Mouse (Mus musculus): ENCODE measurements around the gene Tnip2.

Tnip2 gene

GRCm38 (mm10) chr5:34466648-34467047 is 47.1 kb downstream of the Tnip2 start:
- in situ Hi-C loops (cut with MboI; ENCODE audit: low sequenced_read_pairs) = no loop called here

GRCm38 (mm10) chr5:34466079-34466478 is 47.7 kb downstream of the Tnip2 start:
- in situ Hi-C loops (cut with MboI; ENCODE audit: low sequenced_read_pairs) = no loop called here

- in situ Hi-C loops (cut with MboI; ENCODE audit: low sequenced_read_pairs) = no loop called here
Measured at GRCm38 (mm10) chr5:34461841-34462240, 52.0 kb downstream of the Tnip2 start.

- in situ Hi-C loops (cut with MboI; ENCODE audit: low sequenced_read_pairs) = no loop called here
Measured at GRCm38 (mm10) chr5:34461294-34461693, 52.5 kb downstream of the Tnip2 start.

- in situ Hi-C loops (cut with MboI; ENCODE audit: low sequenced_read_pairs) = no loop called here
Measured at GRCm38 (mm10) chr5:34458994-34459393, 54.8 kb downstream of the Tnip2 start.

- in situ Hi-C loops (cut with MboI; ENCODE audit: low sequenced_read_pairs) = no loop called here
Measured at GRCm38 (mm10) chr5:34446207-34446606, 67.6 kb downstream of the Tnip2 start.
